Mouse (Mus musculus) CH12.LX (cell line): Measurements from ENCODE around the gene Scn4a. TPM values are rescaled to one million over a fixed set of nuclear protein-coding genes. Genes with fewer than 3 reads are reported as not detected.

Experiments used
- DNase-seq: peaks from one replicate; pipeline ENCODE4 v3.0.0-alpha.2; 2013; ENCODE audit errors: extremely low read depth
- H3K27ac ChIP-seq: 2 replicates; pipeline ENCODE4 v1.5.1; 2012; ENCODE audit warnings: low read depth, mild to moderate bottlenecking, control low read depth, moderate library complexity; ENCODE audit not compliant: insufficient read depth
- H3K27me3 ChIP-seq: replicated peaks from 2 replicates; pipeline ENCODE3; 2012; ENCODE audit warnings: inconsistent platforms
- H3K36me3 ChIP-seq, 2 experiments: replicated peaks in 1 of 2; 2 replicates each; pipeline versions ENCODE3 to v1.6.1; 2012; ENCODE audit warnings: inconsistent platforms in 1 of 2, low read length in 1 of 2, mild to moderate bottlenecking in 1 of 2, mixed read lengths in 1 of 2, moderate library complexity in 1 of 2; ENCODE audit not compliant: control insufficient read depth in 1 of 2, insufficient read depth in 1 of 2
- H3K4me1 ChIP-seq, 2 experiments: 2 replicates each; pipeline ENCODE4 v1.6.1; 2012; ENCODE audit warnings: inconsistent platforms in 1 of 2, moderate library complexity in 1 of 2; ENCODE audit not compliant: insufficient read depth in 2 of 2, control insufficient read depth in 1 of 2
- H3K4me2 ChIP-seq: 2 replicates; pipeline ENCODE4 v1.6.1; 2012; ENCODE audit warnings: low read depth, mild to moderate bottlenecking, control low read depth; ENCODE audit not compliant: poor library complexity, insufficient read depth, severe bottlenecking
- H3K4me3 ChIP-seq, 3 experiments: fragments of 150-350 bp in 1 of 3; sonication (generic) in 1 of 3; replicated peaks in 1 of 3; 2 replicates each; pipeline versions ENCODE3 to v1.5.1; 2011 to 2012; ENCODE audit warnings: low read depth in 2 of 3, low read length in 2 of 3, mild to moderate bottlenecking in 2 of 3, moderate library complexity in 2 of 3, control low read depth in 1 of 3, improper control_type of control experiment in 1 of 3, inconsistent platforms in 1 of 3, mixed read lengths in 1 of 3; ENCODE audit not compliant: poor library complexity in 1 of 3
- H3K79me2 ChIP-seq: replicated peaks from 2 replicates; pipeline ENCODE4 v1.6.1; 2012; ENCODE audit warnings: mild to moderate bottlenecking, moderate library complexity; ENCODE audit not compliant: control insufficient read depth, poor library complexity, insufficient read depth, severe bottlenecking; ENCODE audit errors: extremely low read depth
- H3K9ac ChIP-seq: 2 replicates; pipeline ENCODE4 v1.6.1; 2012; ENCODE audit warnings: low read depth, mild to moderate bottlenecking, control low read depth, moderate library complexity; ENCODE audit not compliant: insufficient read depth
- H3K9me3 ChIP-seq: replicated peaks from 2 replicates; pipeline ENCODE3; 2012; ENCODE audit warnings: low read length, inconsistent platforms, mixed read lengths
- BHLHE40 ChIP-seq: IDR thresholded peaks from 2 replicates; pipeline ENCODE4 v1.6.1; 2011; ENCODE audit warnings: mild to moderate bottlenecking, low read depth, low read length, improper control_type of control experiment
- CHD1 ChIP-seq: IDR thresholded peaks from 2 replicates; pipeline ENCODE4 v1.6.1; 2012; ENCODE audit warnings: low read depth, low read length, improper control_type of control experiment, inconsistent platforms
- CHD2 ChIP-seq: IDR thresholded peaks from 2 replicates; pipeline ENCODE4 v1.6.1; 2011; ENCODE audit warnings: low read length, improper control_type of control experiment
- CTCF ChIP-seq, 2 experiments: IDR thresholded peaks in 1 of 2; conservative IDR thresholded peaks in 1 of 2; 2 replicates each; pipeline ENCODE4 v1.5.1; 2011 to 2012; ENCODE audit warnings: low read depth in 2 of 2, low read length in 2 of 2, improper control_type of control experiment in 1 of 2, inconsistent platforms in 1 of 2, mild to moderate bottlenecking in 1 of 2, moderate library complexity in 1 of 2
- EP300 ChIP-seq: IDR thresholded peaks from 2 replicates; pipeline ENCODE4 v1.6.1; 2011; ENCODE audit warnings: low read length, improper control_type of control experiment
- ETS1 ChIP-seq: conservative IDR thresholded peaks from 2 replicates; pipeline ENCODE4 v1.6.1; 2012; ENCODE audit warnings: low read depth, mild to moderate bottlenecking, inconsistent platforms, low read length, improper control_type of control experiment, moderate library complexity
- GABPA ChIP-seq: IDR thresholded peaks from 2 replicates; pipeline ENCODE4 v1.6.1; 2012; ENCODE audit warnings: low read depth, low read length, improper control_type of control experiment, inconsistent platforms; ENCODE audit not compliant: insufficient replicate concordance
- HCFC1 ChIP-seq: IDR thresholded peaks from 2 replicates; pipeline ENCODE4 v1.6.1; 2012; ENCODE audit warnings: low read depth, mild to moderate bottlenecking, inconsistent platforms, low read length, improper control_type of control experiment
- IRF4 ChIP-seq: IDR thresholded peaks from 2 replicates; pipeline ENCODE4 v1.6.1; 2014; ENCODE audit warnings: low read depth, mild to moderate bottlenecking, inconsistent platforms, low read length, improper control_type of control experiment
- KAT2A ChIP-seq: IDR thresholded peaks from 2 replicates; pipeline ENCODE4 v1.6.1; 2012; ENCODE audit warnings: low read length, improper control_type of control experiment, inconsistent platforms; ENCODE audit not compliant: insufficient replicate concordance
- MAX ChIP-seq: IDR thresholded peaks from 2 replicates; pipeline ENCODE4 v1.6.1; 2011; ENCODE audit warnings: low read length, improper control_type of control experiment
- MAZ ChIP-seq: IDR thresholded peaks from 2 replicates; pipeline ENCODE4 v1.6.1; 2012; ENCODE audit warnings: low read depth, mild to moderate bottlenecking, inconsistent platforms, low read length, improper control_type of control experiment, moderate library complexity
- MEF2A ChIP-seq: IDR thresholded peaks from 2 replicates; pipeline ENCODE4 v1.6.1; 2014; ENCODE audit warnings: low read depth, mild to moderate bottlenecking, inconsistent platforms, low read length, improper control_type of control experiment, borderline replicate concordance
- NELFE ChIP-seq: IDR thresholded peaks from 2 replicates; pipeline ENCODE4 v1.6.1; 2011; ENCODE audit warnings: low read depth, low read length, improper control_type of control experiment
- NRF1 ChIP-seq: IDR thresholded peaks from 2 replicates; pipeline ENCODE4 v1.6.1; 2014; ENCODE audit warnings: low read depth, mild to moderate bottlenecking, inconsistent platforms, low read length, improper control_type of control experiment, moderate library complexity
- POLR2AphosphoS2 ChIP-seq: IDR thresholded peaks from 2 replicates; pipeline ENCODE4 v1.6.1; 2011; ENCODE audit warnings: low read depth, low read length, improper control_type of control experiment
- RCOR1 ChIP-seq: conservative IDR thresholded peaks from 2 replicates; pipeline ENCODE4 v1.6.1; 2012; ENCODE audit warnings: low read depth, mild to moderate bottlenecking, inconsistent platforms, low read length, improper control_type of control experiment
- SMC3 ChIP-seq: IDR thresholded peaks from 2 replicates; pipeline ENCODE4 v1.6.1; 2011; ENCODE audit warnings: low read depth, low read length, improper control_type of control experiment
- TBP ChIP-seq: conservative IDR thresholded peaks from 2 replicates; pipeline ENCODE4 v1.6.1; 2011; ENCODE audit warnings: low read depth, low read length, improper control_type of control experiment
- UBTF ChIP-seq: IDR thresholded peaks from 2 replicates; pipeline ENCODE4 v1.6.1; 2012; ENCODE audit warnings: low read depth, mild to moderate bottlenecking, inconsistent platforms, low read length, improper control_type of control experiment, moderate library complexity
- ZMIZ1 ChIP-seq: IDR thresholded peaks from 2 replicates; pipeline ENCODE4 v1.6.1; 2012; ENCODE audit warnings: low read depth, mild to moderate bottlenecking, inconsistent platforms, low read length, improper control_type of control experiment
- ZNF384 ChIP-seq: IDR thresholded peaks from 2 replicates; pipeline ENCODE4 v1.6.1; 2012; ENCODE audit warnings: low read depth, low read length, improper control_type of control experiment, inconsistent platforms
- dilution Hi-C: fragments of 300-500 bp; cut with MboI; formaldehyde crosslinking; loops from 2 replicates; pipeline ENCODE4 v1.14.3; 2020; ENCODE audit warnings: low sequenced_read_pairs; ENCODE audit not compliant: extremely low pct_unique_long_range_greater_than_20kb, extremely low pct_ligation_motif_present
- in situ Hi-C: fragments of 300-500 bp; cut with MboI; formaldehyde crosslinking; loops from 3 replicates; pipeline ENCODE4 v1.14.3; 2019; ENCODE audit warnings: low sequenced_read_pairs, low pct_ligation_motif_present, low pct_unique_long_range_greater_than_20kb, mixed read lengths
- polyA plus RNA-seq: library from polyadenylated mRNA; unstranded; fragments of >175 nt; gene quantifications from 2 replicates; pipeline ENCODE4 v1.2.1, GENCODE M21; 2012; ENCODE audit warnings: low read depth; ENCODE audit not compliant: insufficient read length
- total RNA-seq, 2 experiments: library from RNA; depleted of rRNA; stranded (reverse); fragments of 300-350 nt in 1 of 2; fragments of >200 nt in 1 of 2; gene quantifications; 2 replicates each; pipeline ENCODE4 v1.2.3; 2012 to 2014

Scn4a gene
- total and polyA plus RNA-seq, 3 experiments, result 0.55 to 0.97 (median 0.64) TPM

- peaks cover 76% of the 10 kb centered on the region for H3K27me3 ChIP-seq
- H3K9ac ChIP-seq, result no peak overlapping the region
- H3K4me3 ChIP-seq, result no peak overlapping the region
- dilution Hi-C loops, result no loop called here
- no peaks in the 10 kb centered on the region for H3K36me3 ChIP-seq
- TF ChIP-seq GABPA, result no peak
- TF ChIP-seq CHD1, result no peak
- TF ChIP-seq CHD2, result no peak
- no peak for TF ChIP-seq MAX
- TF ChIP-seq CTCF (conservative IDR thresholded peaks at IDR 0.05 in 1 of 2, IDR thresholded peaks at IDR 0.05 in 1 of 2; ENCODE audit: low read depth in 2 of 2, low read length in 2 of 2), result no peak
- TF ChIP-seq KAT2A, result no peak
- TF ChIP-seq RCOR1, result no peak
- no peak for TF ChIP-seq ETS1
- no peak for TF ChIP-seq SMC3
- no peak for TF ChIP-seq ZMIZ1
- TF ChIP-seq BHLHE40, result no peak
- no peak for TF ChIP-seq ZNF384
- no peak for TF ChIP-seq HCFC1
- TF ChIP-seq POLR2AphosphoS2, result no peak
- no peak for TF ChIP-seq NELFE
- peaks cover 11% of the 10 kb centered on the region in 2 experiments; a peak in 3 of 4 replicates for H3K4me1 ChIP-seq
- in situ Hi-C loops, result no loop called here
- H3K4me2 ChIP-seq, result no peak overlapping the region
- no peaks in the 10 kb centered on the region for H3K79me2 ChIP-seq
- no peaks in the 10 kb centered on the region for H3K9me3 ChIP-seq
- no peak overlapping the region for H3K27ac ChIP-seq
- no peak for DNase-seq
These were observed 1.1 kb upstream of the Scn4a start for GRCm38 (mm10) chr11:106354181-106354580.

GRCm38 (mm10) chr11:106351941-106352340 lies 1.1 kb downstream of the Scn4a start:
- in situ Hi-C loops, result no loop called here
- no peak overlapping the region for H3K9ac ChIP-seq
- DNase-seq, result no peak
- no peaks in the 10 kb centered on the region for H3K36me3 ChIP-seq
- TF ChIP-seq UBTF (no peak), IRF4 (no peak), NRF1 (no peak), GABPA (no peak), TBP (no peak), EP300 (no peak), KAT2A (no peak), BHLHE40 (no peak), MEF2A (no peak), MAX (no peak), MAZ (no peak)
- TF ChIP-seq, all 38 proteins: peak for 0
- H3K79me2 ChIP-seq, result no peaks in the 10 kb centered on the region
- H3K4me1 ChIP-seq, result peaks cover 11% of the 10 kb centered on the region in 2 experiments; a peak in 3 of 4 replicates
- H3K27ac ChIP-seq, result no peak overlapping the region
- no peak overlapping the region for H3K4me2 ChIP-seq
- dilution Hi-C loops, result no loop called here
- peaks cover 84% of the 10 kb centered on the region for H3K27me3 ChIP-seq
- H3K4me3 ChIP-seq, result no peak overlapping the region
- H3K9me3 ChIP-seq, result no peaks in the 10 kb centered on the region
